Mouse (Mus musculus) midbrain, embryonic 13.5 days (tissue): Measurements from ENCODE around the gene Zfx. TPM values are rescaled to one million over a fixed set of nuclear protein-coding genes. Genes with fewer than 3 reads are reported as not detected.

Source experiments
- ATAC-seq: fragments of 200-750 bp; cut with Nextera tagmentation; 2 replicates; pipeline ENCODE4 v1.8.0; 2017; ENCODE audit warnings: mild to moderate bottlenecking, moderate TSS enrichment, moderate library complexity
- H3K27ac ChIP-seq: fragments of 300-500 bp; sonication (generic); 2 replicates; pipeline ENCODE4 v1.5.1; 2015; ENCODE audit warnings: inconsistent platforms, mild to moderate bottlenecking, moderate library complexity
- H3K27me3 ChIP-seq: fragments of 300-500 bp; sonication (generic); 2 replicates; pipeline ENCODE4 v1.6.1; 2015; ENCODE audit warnings: mild to moderate bottlenecking, inconsistent platforms
- H3K36me3 ChIP-seq: fragments of 300-500 bp; sonication (generic); 2 replicates; pipeline ENCODE4 v1.6.1; 2015; ENCODE audit warnings: mild to moderate bottlenecking, inconsistent platforms
- H3K4me1 ChIP-seq: fragments of 300-500 bp; sonication (generic); replicated peaks from 2 replicates; pipeline ENCODE4 v1.6.1; 2015; ENCODE audit warnings: inconsistent platforms
- H3K4me2 ChIP-seq: fragments of 300-500 bp; sonication (generic); replicated peaks from 2 replicates; pipeline ENCODE4 v1.6.1; 2015; ENCODE audit warnings: moderate library complexity, mild to moderate bottlenecking, inconsistent platforms
- H3K4me3 ChIP-seq: fragments of 300-500 bp; sonication (generic); replicated peaks from 2 replicates; pipeline ENCODE4 v1.5.1; 2015; ENCODE audit warnings: mild to moderate bottlenecking, inconsistent platforms
- H3K9ac ChIP-seq: fragments of 300-500 bp; sonication (generic); replicated peaks from 2 replicates; pipeline ENCODE4 v1.6.1; 2015; ENCODE audit warnings: mild to moderate bottlenecking, inconsistent platforms
- H3K9me3 ChIP-seq: fragments of 300-500 bp; sonication (generic); 2 replicates; pipeline ENCODE4 v1.6.1; 2016; ENCODE audit warnings: mild to moderate bottlenecking, inconsistent platforms
- WGBS: fragments of 180-500 bp; shearing (Covaris S2); methylation state at CpG from one replicate; pipeline ENCODE4 v1.1.7; 2015; 5-methylcytosine and 5-hydroxymethylcytosine counted together
- polyA plus RNA-seq: library from polyadenylated mRNA; unstranded; fragments of >200 nt; fragmentation: Nextera tagmentation; extraction: Ambion mirVana; gene quantifications from 2 replicates; pipeline ENCODE4 v1.2.1, GENCODE M21; 2015

The Zfx gene
- polyA plus RNA-seq, 1 experiment from 2014 or later = 29.7 TPM

- H3K27me3 ChIP-seq = peaks cover 37% of the 10 kb centered on the region
- no peak for ATAC-seq
- no peak overlapping the region for H3K27ac ChIP-seq
- H3K9me3 ChIP-seq = no peaks in the 10 kb centered on the region
- H3K4me1 ChIP-seq = no peaks in the 10 kb centered on the region
- no peak overlapping the region for H3K9ac ChIP-seq
- no peak overlapping the region for H3K4me2 ChIP-seq
- no peak overlapping the region for H3K4me3 ChIP-seq
- 80% methylated on average over 3 of the region's 3 CpGs for WGBS
- no peaks in the 10 kb centered on the region for H3K36me3 ChIP-seq
Observed at GRCm38 (mm10) chrX:94049048-94049447, 74.5 kb downstream of the Zfx start.

GRCm38 (mm10) chrX:94048048-94048447 is 75.5 kb downstream of the Zfx start:
- 25% methylated on average over 5 of the region's 5 CpGs for WGBS
- Histone ChIP-seq H3K4me1 (no peaks in the 10 kb centered on the region), H3K27me3 (peaks cover 37% of the 10 kb centered on the region), H3K9ac (no peak overlapping the region), H3K9me3 (no peaks in the 10 kb centered on the region), H3K36me3 (no peaks in the 10 kb centered on the region), H3K4me2 (no peak overlapping the region), H3K27ac (no peak overlapping the region), H3K4me3 (no peak overlapping the region)
- ATAC-seq = 0 out of 2 replicates have a peak, but pooled peaks have one; percentile 40

- Histone ChIP-seq H3K27ac (no peak overlapping the region), H3K27me3 (peaks cover 40% of the 10 kb centered on the region), H3K4me2 (no peak overlapping the region), H3K9me3 (no peaks in the 10 kb centered on the region), H3K9ac (no peak overlapping the region), H3K36me3 (no peaks in the 10 kb centered on the region), H3K4me1 (no peaks in the 10 kb centered on the region), H3K4me3 (no peak overlapping the region)
- no peak for ATAC-seq
- WGBS = 77% methylated on average over 5 of the region's 5 CpGs
Observed at GRCm38 (mm10) chrX:94047381-94047780, 76.1 kb downstream of the Zfx start.

- H3K9ac ChIP-seq = no peak overlapping the region
- ATAC-seq = no peak
- no peaks in the 10 kb centered on the region for H3K36me3 ChIP-seq
- H3K4me3 ChIP-seq = no peak overlapping the region
- no peak overlapping the region for H3K27ac ChIP-seq
- H3K27me3 ChIP-seq = peaks cover 45% of the 10 kb centered on the region; the same call in 1 of the 2 replicates
- H3K9me3 ChIP-seq = no peaks in the 10 kb centered on the region
- no peaks in the 10 kb centered on the region for H3K4me1 ChIP-seq
- 38% methylated on average over 11 of the region's 11 CpGs for WGBS
- H3K4me2 ChIP-seq = no peak overlapping the region
Observed at GRCm38 (mm10) chrX:94032937-94033336, 90.6 kb downstream of the Zfx start.

DNA sequence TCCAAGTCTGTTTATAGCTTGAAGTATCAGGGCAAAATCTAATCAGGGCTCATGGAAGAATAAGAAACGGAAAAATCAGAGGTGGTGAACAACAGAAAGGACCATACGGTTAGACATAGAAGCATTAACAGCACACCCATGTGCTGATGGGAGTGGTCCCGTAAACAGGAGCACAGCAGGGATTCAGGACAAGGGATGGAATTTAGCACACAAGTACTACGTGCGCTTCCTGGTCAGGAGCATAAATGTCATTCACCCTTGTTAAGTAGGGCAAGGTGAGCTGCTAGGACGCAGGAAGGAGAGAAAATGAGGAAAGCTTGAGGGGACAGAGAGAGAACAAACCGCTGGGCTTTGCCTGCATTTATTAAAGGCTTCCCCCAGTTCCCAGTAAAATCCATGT is 93.4 kb downstream of the Zfx start:
- H3K36me3 ChIP-seq = no peaks in the 10 kb centered on the region
- ATAC-seq = no peak
- H3K4me1 ChIP-seq = no peaks in the 10 kb centered on the region
- H3K4me2 ChIP-seq = no peak overlapping the region
- H3K27ac ChIP-seq = no peak overlapping the region
- H3K9ac ChIP-seq = no peak overlapping the region
- WGBS = 74% methylated on average over 7 of the region's 7 CpGs
- no peak overlapping the region for H3K4me3 ChIP-seq
- peaks cover 41% of the 10 kb centered on the region; the same call in 1 of the 2 replicates for H3K27me3 ChIP-seq
- H3K9me3 ChIP-seq = no peaks in the 10 kb centered on the region

Other genes with a start within 250 kb of the Zfx start
- gene AU015836, start 155.0 kb downstream of the Zfx start, polyA plus RNA-seq = not detected in 2 replicates
- 98.2 and 103 TPM in 2 replicates for gene Eif2s3x, start 89.2 kb upstream of the Zfx start, polyA plus RNA-seq
- gene Klhl15, start 110.9 kb upstream of the Zfx start, polyA plus RNA-seq = 10.5 and 11.1 TPM in 2 replicates
- 0.10 and 0.15 TPM in 2 replicates for gene Fam90a1b, start 243.1 kb upstream of the Zfx start, polyA plus RNA-seq
- 128 and 135 TPM in 2 replicates for gene Apoo, start 243.4 kb upstream of the Zfx start, polyA plus RNA-seq